Mouse (Mus musculus): ENCODE measurements around the gene Haus8.

DNA sequence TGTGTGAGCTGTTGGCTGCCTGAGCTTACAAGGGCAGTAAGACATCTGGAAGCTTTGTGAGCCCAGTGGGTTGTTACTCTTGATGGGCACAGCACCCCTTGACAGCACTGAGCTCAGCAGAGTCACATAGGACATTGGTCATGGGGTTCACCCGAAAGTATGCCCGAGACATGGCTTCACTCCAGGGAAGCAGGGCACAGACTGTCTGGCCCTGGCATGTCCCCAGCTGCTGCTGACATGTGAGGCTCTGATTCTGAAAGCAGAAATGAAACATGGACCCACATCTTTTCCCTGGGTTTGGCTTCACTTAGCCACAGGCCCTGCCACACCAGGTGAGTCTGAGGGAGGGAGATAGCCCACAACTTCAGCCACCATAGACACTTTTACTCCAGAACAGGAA lies 24.1 kb upstream of the Haus8 start:
- TF ChIP-seq EP300 (IDR thresholded peaks at IDR 0.05; ENCODE audit: low read depth) (no peak), CTCF (IDR thresholded peaks at IDR 0.05; ENCODE audit: low read depth) (no peak)

All from liver, postnatal 0 days (tissue).